Mouse (Mus musculus) CD8-positive naive resting alpha-beta T cell, adult 2 months (primary cell): Measurements from ENCODE around the gene Mras.
A peak's percentile ranks its signal among the peaks of the same experiment; 100 is the strongest.

Source experiments
- DNase-seq, 2 experiments: peaks; one replicate each; pipeline ENCODE4 v3.0.0; 2022; ENCODE audit warnings: low read depth in 2 of 2, low spot score in 2 of 2

Gene Mras

DNA sequence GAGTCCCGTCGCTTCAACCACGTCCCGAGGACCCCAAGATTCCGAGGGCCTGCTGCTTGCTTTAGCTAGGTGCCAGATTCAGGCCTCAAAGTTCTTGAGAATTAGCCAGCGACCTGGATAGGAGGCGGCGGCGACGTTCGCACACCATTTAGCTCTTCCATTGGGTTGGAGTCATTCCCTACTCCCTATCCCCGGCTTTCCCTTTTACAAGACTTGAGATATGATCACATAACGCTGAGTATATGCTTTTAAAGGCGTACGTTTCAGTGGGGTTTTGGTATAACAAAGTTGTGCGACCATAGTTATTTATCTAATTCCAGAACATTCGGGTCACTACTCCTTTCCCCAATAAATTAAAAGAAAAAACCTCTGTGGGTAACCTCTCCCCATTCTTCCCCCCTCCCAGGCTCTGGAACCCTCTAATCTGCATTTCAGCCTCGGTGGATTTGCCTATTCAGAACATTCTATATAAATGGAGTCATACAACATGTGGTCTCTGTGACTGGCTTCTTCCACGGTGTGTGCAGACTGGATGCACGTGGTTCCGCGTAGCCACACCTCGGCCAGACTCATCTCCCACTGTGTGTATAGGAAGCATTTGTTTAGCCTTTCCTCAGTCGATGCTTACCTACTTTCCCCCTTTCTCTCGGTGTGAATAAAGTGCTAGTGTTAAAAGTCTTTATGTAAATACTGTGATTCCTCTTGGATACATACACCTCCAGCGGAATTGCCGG is at the start of gene Mras:
Mras (minus strand) TSS at position 351 of the 734 bp plus-strand sequence.
- DNase-seq = no peak

DNA sequence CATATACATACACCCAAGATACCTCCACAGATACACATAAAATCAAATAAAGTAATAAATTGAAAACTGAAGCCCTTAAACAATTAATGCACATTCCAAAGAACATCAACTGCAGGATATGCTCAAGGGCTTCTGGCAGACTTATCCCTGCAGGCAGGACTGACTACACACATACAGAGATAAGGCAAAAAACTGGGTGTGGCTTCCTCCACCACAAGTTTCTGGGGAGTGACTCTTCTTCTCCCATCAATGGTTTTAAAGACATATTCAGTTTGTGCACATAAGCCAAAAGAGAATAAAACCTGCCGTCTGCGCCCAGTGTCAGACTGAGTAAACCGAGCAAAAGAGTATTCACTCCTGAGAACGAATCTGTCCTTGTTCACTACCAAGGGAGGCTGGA is 48.0 kb upstream of the Mras start:
- DNase-seq = no peak

DNA sequence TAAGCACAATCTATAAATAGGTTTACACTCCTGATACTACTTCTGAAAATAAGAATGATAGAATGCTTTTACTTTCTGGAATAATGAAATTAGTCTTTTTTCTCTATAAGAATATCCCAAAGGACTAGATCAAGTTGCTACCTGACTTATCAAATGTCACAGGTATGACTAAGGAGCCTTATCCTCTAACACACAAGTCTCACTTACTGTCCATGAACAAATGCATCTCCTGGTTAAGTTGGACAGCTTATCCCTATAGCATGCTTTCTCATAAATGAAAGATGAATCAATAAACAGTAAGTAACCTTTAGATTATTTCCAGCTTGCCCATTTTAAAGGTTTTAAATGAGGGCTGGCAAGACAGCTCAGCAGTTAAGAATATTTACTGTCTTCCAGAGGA is 47.5 kb upstream of the Mras start:
- no peak for DNase-seq

DNA sequence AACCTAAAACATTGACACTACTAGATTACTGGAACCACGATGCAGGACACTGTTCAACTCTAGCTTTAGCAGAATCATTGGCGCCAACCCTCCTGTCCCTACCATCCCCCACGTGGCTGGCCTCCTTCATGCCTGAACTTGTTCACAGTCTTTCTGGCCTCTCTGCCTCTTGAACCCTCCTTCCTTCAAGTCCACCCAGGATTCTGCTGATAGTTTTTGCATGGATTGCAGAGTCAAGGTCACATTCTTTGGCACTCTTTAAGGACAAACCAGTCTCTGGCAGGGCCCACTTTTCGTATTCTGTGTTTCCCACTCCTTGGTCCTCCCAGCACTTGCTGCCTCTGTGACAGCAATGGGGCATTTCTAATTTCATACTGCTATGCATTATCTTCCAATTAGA is 46.0 kb upstream of the Mras start:
- no peak for DNase-seq

DNA sequence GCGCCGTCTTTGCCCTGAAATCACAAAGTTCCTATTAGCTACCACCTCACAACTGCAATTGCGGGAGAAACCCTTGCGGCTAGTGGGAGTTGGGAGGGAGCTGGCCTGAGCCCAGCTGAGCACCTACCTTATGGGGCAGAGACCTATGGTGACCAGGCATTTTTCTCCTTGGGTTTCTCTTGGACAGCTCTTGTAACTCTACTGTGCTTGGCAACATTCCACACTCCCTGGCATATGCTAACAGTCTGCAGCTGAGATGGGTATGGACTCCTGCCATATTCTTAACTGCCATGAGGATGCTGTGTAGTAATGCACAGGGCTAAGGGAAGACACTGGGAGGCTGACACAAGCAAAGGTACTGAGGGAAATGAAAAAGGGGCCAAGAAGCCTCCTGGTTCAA is 43.6 kb upstream of the Mras start:
- DNase-seq = no peak

DNA sequence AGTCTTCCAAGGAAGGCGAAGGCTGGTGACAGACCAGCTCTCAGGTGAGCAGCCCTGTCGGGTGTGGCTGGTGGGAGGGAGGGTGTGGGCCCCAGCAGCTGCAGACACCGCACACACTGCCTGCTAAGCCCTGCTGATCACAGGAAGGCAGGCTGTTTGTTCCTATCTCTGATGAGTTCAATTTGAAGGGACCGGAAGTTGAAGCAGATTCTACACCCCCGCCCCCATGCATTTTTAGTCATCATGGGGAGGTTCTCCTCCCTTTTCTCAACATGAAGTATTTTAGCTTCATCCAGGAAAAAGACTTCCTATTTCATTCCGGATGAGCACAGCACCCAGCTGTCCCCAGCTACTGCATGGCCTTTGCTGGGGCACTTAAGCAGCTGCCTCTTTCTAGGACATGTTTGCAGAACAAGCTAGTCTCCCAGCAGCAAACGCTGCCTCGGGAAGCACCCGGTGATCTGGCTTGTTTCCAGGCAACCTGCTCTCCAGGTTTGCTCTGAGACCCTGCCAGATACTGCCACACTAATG is 42.1 kb upstream of the Mras start:
- DNase-seq = no peak

DNA sequence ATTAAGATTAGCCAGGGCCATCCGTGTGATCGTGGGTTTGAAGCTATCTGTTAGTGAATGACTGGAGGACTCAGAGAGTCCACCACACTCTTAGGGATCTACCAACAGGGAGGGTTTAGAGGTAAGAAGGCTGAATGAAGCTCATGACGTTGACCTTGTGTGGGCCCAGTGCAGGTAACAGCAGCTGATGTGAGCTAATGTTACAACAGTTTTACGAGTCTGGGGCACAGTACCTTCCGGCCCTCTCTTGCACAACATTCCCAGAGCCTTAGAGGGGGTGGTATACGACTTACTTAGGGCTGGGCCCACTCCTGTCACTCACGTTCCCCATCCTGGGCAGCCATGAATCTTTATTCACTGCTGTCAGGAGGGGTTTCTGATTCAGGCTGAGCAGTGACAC is 34.2 kb upstream of the Mras start:
- DNase-seq = no peak

DNA sequence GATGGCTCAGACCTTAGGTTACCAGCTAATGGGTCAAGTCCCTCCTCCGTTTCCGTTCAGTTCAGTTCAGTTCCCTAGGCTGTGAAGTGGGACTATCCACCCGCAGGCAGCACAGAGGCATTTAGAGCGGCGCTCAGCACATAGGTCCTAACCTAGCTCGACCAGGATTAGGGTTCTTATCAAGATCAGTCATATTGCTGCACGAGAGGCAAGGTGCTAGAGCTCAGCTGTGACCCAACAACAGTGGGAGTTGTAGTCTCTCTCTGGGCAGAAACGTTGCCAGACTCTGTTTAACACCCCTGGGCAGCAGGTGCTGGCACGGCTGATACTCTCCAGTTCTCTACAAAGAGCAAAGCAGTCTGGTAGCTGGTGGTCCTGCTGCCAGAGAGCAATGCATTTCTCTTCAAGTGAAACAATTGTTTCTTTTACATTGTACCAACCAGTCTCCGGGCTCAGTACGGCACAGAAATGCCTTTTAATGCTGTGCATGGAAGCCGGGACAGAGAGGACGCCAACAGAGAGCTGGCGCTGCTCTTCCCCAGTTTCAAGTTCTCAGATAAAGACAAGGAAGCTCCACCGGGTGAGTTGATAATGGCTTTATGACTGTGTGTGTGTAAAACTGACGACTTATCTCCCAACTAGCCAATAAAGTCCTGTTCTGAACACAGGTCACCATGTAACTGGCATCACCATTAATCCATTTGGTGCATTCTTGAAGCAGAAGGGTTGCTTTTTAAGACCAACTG is 33.3 kb upstream of the Mras start:
- no peak for DNase-seq

DNA sequence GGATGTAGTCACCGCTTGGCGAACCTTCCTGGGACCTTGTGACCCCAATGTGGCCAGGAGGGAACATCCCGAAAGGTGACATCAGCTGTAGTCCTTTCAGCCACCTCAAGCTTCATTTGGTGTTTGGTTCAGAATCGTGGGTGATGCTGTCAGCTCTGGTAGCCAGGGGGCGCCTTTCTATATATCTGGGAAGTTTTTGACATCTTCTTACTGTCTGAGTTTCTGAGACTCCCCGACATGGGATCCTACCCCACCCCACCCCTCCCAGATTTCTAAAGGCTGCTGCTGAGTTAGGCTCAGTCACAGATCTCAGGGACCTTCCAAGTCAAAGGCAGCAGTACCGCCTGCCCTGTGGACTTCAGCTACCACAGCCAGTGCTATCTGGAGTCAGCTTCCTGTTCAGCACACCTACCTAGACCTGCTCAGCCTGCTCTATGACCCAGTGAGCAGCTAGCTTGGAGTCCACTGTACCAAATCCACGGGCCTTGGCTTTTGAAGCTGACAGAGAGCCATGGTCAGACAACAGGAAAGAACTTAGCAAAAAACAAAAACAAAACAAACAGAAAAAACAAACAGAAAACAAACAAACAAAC is 32.6 kb upstream of the Mras start:
- no peak for DNase-seq

DNA sequence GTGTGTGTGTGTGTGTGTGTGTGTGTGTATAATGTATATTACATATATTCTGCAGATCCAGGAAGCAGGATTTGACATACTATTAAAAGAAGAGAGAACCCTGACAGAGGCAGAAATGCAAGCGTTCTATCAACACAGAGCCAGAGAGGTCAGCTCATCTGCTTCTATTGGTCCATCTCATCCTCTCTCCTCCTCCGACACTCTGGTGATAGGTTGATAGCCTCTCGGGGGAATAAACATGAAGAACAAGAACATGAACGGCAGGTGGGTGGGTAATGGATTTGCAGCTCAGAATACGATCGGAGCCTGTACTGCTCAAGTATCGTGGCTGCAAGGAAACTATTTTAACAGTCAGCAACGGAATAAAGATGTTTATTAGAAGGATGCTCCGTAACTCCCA is 31.4 kb upstream of the Mras start:
- DNase-seq = no peak

DNA sequence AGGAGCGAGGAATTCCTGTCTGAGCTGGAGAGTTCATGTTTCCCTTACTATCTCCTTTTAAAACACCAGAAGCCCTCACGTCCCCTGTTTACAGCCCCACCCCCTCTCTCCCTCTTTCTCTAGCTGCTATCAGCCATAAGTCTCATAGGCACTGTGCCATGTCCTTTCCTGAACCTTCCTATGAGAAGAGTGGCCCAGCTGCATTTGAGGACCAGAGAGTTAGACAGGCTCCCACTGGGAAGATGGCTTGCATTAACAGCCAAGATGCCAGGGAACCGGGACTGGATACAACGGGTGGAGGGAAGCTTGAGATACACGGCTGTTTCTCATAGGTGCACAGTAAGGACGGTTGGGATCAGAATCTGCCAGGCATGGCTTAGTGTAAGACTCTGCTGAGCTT is 27.7 kb upstream of the Mras start:
- no peak for DNase-seq

DNA sequence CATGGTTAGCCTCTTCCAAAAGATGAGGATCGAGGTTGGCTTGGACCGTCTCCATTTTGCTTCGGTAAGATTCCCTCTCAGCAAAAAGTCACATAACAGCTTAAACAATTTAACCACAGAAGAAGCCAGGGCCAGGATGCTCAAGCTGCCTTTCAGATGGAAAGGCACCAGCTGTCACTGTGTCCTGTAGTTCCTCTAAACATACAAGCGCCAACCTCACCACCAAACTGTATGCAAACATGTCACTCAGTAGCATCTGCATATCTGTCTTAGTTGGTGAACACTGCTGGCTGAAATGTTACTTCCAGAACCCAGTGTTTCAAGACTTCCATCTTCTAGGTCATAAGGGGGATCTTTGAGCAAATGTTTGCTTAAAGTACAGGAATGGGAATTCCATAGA is 22.5 kb upstream of the Mras start:
- DNase-seq = no peak

DNA sequence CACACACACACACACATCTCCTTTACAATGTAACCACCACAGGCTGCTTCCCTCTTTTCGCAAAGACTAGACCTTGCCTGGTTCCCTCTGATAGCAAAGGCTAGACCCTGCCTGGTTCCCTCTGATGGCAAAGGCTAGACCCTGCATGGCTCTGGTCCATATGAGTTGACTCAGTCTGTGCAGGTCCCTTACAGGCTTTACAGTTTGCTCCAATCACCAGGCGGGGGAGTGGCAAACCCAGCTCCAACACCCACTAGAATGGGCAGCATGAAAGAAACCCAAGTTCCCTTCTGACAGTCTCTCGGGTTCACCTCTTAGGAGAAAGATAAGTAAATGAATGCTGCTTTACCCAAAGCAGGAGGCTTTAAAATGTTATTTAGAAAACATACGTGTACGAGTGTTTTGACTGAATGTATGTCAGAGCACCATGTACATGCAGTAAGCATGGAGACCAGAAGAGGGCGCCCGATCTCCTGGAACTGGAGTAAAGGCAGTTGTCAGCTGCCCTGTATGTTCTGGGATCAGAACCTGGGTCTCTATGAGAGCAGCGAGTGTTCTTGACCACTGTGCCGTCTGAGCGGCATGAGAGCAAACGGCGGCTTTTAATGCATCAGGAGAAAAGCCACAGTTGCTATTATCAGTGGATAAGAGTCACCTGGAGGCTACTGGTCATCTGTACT is 21.5 kb upstream of the Mras start:
- DNase-seq = peak; percentile 24 to 36

DNA sequence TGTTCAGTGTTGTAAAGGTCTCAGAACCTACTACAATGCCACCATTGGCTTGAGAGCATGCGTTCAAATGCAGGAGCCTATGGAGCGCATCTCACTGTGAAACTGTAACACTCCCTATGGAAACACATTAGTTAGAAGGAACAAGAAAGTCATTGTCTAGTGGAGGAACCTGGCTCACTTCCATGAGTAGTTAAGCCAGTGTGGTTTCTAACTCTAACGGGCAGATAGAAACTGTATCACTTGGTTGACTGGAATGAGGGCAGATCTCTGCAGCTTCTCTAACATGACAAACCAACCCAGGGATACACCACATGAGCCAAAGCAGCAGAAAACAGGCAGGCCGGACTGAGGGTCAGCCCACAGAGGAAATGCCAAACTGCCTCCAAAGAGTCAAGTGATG is 17.0 kb upstream of the Mras start:
- DNase-seq = no peak

DNA sequence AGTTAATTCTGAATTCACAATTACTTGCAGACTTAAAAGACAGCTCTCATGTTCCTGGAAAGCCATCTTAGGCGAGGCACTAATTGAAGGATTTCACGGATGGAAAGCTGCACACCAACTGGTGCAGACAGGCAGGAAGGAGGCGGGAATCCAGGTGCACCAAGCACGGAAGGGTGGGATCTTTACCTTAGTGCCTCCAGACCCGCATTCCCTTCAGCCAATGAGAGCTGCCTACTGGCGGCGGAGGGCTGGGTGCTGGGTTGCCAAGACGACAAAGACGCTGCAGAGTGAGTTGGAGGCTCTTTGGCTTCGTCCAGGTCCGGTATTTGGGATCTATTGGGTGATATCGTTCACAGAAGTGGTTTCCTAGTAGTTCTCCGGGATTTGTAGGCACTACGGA is 14.0 kb upstream of the Mras start, which contains the start of gene Nme9:
Nme9 (plus strand) TSS at position 315 of the 400 bp plus-strand sequence.
- DNase-seq = no peak

DNA sequence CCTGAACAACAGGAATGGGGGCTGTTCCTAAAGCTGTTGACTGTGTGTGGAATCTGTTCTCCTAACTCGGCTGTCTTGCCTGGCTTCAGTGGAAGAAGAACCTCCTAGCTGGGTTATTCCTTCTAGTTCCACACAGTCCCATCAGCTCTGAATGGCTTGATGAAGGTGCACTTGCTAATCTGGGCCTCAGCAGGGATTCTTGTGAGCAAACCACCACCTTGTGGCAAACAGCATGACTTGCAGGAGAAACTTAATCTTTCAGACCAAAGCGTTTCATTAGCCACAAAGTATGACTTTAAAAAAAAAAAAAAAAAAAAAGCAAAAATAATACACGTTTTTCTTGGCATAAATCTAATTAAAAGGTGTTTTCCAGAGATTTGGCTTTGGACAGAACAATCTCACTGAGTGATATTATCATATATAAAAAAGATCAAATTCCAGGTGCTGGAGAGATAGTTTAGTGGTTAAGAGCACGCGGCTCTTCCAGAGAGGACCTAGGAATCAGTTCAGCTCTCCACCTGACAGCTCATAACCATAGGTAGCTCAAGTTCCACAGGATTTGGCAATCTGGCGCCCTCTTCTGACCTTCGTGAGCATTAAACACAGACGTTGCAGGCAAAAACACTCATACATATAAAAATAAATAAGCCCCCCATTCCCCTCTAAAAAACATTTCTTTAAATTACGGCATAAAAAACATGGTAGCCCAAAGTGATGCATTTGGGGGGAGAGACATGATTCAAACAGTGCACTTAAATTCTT is 12.9 kb upstream of the Mras start:
- no peak for DNase-seq

DNA sequence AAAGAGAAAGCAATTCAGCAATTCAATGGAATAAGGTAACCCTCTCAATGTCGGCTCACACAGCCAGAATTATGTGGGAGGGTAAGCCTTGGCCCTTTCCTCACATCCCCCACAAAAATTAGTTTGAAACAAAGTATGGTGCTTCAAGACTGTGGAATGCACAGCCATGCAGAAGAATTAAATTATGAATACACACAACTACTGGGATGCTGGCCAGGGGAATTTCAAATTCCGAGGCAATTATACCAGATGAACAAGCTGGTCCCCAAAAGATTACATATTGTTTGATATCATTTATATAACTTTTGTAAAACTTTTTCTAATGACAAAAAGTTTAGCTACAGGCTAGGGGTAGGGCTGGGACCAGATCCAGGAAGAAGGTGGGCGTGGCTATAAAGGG is 10.1 kb upstream of the Mras start:
- DNase-seq = no peak

DNA sequence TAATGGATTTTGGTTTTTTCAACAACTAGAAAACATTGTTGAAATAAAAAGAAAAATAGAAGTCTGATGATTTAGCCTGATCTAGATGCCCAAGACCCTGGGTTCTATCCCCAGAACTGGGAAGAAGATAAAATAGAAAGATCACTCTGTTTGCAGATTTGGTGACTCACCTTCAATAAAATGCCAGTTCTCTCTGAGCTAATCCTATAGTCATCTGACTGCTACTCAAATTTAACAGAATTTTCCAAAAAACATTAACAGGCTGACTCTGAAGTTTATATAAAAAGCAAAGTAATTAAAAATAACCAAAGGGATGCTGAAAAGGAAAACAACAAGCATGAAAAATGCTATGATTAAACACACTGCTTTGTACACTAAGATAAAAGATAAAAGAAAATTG is 9.1 kb upstream of the Mras start:
- no peak for DNase-seq

DNA sequence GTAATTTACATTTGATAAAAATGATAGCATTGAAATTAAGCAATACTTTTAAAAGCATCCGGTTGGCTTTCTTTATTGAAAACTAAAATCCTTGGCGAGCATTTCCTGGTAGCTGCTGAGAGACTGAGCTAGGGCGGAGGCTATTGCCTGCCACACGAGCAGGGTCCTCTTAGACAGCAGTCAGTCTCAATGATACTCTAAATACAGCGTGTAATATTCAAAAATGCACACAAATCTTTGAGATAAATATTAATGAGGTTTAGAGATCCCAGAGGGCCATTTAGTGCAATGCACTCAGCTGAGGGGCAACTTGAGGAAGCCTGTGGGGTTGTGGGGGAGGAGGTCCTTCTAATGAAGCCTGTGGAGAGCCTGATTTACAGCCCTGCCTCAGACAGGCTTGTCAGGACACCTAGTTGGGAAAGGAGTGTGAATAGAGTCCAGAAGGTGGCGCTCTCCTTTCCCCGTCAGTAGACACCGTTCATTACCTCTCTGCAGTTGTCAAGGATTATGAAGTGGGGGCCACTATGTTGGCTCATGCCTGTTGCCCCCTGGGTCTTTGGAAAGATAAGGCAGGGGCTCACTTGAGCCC is 7.5 kb upstream of the Mras start:
- no peak for DNase-seq

DNA sequence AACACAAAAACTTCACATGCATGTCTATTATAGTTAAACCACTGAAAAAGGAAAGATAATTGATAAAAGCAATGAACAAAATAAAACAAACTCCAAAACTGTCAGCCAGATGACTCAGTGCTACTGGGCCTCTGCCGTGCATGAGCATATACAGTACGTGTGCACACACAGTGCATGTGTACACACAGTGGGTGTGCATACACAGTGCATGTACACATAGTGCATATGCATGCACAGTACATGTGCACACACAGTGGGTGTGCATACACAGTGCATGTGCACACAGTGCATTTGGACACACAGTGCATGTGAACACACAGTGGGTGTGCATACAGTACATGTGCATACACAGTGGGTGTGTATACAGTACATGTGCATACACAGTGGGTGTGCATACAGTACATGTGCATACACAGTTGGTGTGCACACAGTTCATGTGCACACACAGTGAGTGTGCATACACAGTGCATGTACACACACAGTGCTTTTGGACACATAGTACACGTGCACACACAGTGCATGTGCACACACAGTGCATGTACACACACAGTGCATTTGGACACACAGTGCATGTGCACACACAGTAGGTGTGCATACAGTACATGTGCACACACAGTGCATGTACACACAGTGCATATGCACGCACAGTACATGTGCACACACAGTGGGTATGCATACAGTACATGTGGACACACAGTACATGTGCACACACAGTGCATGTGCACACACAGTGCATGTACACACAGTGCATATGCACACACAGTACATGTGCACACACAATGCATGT is 4.7 kb upstream of the Mras start:
- no peak for DNase-seq
